Mouse (Mus musculus): Measurements from ENCODE around the gene Inpp4b. TPM values are rescaled to one million over a fixed set of nuclear protein-coding genes. Genes with fewer than 3 reads are reported as not detected.

Gene Inpp4b
- polyA plus RNA-seq, 1 experiment from 2014 or later: 49.9 TPM

DNA sequence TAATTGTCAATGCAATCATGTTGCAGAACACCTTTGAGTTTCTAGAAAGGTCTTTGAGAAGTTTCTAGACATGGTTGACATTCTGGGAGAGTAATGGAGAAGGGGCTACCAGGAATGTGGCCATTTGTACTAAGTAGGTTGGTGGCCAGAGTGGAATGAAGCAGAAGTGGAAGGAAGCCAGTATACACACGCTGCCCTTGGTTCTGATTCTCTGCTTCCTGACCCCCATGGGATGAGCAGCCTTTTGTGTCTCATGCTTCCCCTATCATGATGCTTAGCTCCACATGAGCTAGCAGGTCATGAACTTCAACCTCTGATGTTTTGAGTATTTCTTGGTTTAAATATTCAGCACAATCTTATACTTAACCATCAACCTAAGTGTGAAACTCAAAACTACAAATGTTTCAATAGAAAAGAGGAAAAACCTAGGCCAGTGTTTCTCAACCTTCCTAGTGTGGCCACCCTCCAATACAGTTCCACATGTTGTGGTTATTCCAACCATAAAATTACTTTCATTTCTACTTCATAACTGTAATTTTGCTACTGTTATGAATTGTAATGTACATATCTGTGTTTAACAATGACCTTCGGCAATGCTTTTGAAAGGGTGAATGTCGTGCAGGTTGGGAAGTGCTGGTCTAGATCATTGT is 233.0 kb downstream of the Inpp4b start:
- no peak for DNase-seq (ENCODE audit: low spot score)

DNA sequence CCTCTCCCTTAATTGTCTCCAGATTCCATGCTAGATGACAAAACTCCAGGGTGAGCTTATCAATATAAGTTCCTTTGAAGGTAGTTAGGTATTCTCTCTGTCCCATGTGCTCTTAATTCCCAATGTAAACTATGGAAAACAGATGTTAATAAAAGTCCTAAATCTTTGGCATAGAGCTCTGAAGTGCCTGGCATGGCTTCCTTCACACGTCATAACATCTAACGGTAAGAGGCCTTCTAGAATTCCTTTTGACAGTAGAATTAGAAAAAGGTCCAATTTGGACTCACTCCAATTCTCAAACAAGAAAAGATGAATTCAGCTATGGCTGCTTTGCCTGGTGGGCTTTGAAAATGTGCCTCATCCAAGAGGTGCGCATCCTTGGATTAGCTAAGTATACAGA is 236.6 kb downstream of the Inpp4b start:
- no peak for DNase-seq (ENCODE audit: low spot score)

DNA sequence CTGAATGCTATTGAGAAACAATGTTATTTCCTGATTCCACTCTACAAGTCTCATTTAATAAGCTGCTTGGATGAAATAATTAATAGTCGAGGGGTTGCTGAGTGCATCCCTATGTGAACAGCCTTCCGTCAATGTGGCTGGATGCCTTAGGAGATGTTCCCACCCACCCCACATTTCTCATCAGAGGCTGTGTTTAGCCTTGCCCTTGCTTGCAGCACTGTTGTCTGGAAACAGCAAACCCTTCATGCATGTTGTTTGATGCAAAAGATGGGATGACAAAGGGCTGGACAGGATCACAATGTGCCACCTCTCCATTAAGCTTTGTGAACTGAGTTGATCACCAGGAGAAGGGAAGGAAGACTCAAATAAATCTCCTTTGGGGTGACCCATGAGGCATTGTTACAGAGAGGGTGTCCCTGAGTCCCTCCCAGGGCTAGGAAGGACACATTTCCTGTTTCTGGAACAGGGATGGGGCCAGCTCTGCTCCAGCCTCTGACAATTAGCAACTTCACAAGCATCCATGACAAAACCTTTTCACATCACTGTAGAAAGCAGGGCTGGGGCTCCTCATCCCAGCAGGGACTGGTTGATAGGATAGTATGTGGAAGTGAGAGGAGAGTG is 239.6 kb downstream of the Inpp4b start:
- DNase-seq (ENCODE audit: low spot score): no peak

DNA sequence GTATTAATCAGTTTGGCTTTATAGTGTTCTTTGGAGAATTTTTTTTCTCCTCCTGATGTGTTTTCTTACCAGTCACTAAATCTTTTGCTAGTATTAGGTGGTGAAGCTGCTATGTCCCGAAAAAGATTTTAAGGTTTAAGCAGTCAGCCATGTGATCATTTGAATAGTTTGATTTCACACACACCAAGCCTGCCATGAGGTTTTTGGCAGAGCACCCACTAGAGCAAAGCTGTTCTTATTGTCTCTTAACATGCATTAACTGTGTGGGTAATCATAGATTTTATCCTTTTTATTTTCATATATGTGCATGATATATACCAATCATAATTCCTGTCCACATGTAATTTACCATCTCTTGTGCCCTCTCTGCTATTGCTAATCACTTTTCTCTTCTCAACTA is 240.6 kb downstream of the Inpp4b start:
- DNase-seq (ENCODE audit: low spot score): no peak

DNA sequence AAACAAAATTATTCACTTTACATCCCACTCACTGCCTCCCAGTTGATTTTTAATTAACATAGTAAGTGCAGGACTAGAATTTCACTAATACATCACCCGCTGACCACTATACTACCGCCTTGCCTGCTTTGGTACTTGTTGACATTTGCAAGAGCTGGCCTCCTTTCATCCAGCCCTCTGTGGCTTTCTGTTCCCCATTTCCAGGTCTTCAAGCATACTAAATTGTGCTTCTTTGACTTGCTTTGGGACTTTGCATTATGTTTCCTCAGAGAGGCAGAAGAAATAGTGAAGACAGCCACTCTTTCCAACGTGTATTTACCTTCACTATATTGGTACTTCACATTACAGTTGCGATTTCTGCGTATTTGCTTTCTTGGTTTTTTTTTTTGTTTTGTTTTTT is 244.4 kb downstream of the Inpp4b start:
- no peak for DNase-seq (ENCODE audit: low spot score)

DNA sequence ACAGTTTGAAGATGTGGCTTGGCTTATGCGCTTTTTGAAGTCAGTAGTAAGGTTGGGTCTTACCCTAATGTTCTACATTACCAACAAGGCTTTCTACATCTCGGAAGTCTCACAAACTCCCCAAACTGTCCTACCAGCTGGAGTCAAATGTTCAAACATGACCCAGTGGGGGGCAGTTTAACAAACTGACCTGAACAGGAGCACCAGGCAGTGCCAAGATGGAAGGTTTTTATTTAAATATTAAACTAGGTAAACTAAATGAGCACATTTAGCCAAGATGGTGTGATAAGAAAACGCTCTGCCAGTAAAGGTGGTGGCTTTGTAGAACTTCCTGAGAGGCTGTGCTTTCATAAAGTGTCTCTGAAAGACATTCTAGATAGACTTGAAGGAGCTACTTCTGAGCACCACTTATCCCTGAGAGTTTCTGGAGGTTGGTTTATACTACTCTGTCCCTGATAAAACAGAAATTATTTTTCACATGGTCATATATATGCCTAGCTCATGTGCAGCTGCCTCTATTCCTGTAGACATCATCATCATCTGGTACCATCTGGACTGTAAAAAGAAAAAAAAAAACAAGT is 251.9 kb downstream of the Inpp4b start:
- no peak for DNase-seq (ENCODE audit: low spot score)

DNA sequence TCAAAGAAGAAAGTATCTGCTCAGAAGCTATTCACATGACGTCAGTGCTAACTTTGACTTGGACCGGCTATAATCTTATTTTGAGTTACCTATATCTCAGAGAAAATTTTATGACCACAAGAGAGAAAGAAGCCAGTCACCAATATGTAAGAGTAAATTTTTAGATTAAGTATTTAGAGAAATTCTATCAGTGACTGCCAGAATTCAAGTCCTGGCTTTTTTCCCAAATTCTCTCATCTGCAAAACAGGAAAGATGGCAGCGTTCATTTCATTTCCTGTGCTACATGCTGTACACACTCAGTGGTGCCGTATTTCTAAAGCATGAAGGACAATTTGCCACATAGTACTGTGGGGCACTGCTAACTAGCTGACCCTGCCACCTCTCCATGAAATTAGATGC is 256.9 kb downstream of the Inpp4b start:
- no peak for DNase-seq (ENCODE audit: low spot score)

DNA sequence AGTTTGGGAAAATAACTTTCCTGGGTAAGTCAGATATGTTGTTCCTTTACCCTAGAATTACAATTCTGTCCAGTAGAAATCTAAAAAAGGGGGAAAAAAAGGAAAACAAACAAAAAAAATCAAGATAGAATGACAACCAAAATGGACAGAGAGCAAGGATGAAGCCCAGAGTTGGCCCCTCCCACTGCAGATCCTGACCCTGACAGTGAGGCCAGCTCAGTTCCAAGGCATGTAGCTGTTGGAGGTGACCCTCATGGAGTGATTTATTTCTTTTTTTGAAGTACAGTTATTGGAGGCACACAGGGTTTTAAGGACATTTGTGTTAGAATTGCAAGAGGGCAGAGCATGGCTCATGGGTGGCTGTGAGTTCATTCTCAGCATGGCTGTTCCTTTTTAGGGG is 258.8 kb downstream of the Inpp4b start:
- DNase-seq (ENCODE audit: low spot score): no peak

DNA sequence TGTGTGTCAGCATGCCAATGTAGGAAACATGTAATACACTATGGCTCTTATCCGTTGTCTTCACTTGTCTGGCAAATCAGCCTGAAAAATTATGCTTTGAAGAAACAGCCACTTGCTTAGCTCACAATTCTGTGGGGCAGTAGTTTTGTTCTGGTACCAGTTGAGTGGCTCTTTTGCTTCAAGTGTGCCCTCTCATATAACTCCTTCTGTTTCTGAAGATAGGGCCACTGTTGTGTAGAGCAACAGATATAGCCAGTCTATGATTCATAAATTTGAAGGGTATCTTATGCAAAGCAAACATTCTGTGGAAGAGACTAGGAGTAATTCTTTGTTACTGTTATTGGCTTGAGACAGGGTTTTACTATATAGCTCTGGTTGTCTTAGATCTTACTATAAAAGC is 265.7 kb downstream of the Inpp4b start:
- DNase-seq (ENCODE audit: low spot score): no peak

DNA sequence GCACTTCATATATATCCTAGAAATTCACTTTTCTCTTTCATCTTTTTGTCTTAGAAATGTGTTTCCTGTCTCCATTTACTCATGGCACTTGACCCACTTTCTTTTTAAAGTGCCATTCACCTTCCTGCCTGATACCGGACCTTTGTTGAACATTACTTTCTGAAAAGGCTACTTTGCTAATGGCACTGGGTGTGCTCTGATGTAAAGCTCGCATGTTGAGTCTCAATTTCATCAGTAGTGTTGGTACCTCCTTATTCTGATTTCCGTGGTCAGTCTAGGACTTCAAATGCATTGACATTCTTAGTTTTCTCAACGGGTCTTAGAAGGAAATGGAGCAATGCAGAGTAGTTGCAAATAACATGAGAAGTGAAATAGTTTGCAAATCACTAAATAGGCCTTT is 266.7 kb downstream of the Inpp4b start:
- peak; percentile 9 for DNase-seq (ENCODE audit: low spot score)

DNA sequence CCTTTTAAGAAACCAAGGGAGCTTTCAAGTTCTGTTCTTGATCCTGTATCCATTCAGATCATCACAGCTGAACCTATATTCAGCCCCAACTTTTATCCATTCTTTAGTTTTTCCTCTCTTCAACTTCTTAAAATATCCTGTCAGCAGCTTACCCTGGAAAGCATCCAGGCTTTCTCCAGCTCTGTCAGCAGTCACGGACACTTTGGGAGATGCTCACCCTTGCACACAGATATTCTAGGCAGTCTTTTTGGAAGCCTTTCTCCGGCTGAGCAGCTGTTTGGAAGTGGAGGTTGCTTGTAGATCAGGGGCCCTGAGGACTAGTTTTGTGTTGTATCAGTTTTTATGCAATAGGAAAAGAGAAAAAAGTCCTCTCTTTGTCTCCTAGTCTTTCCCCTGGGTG is 270.3 kb downstream of the Inpp4b start:
- no peak for DNase-seq (ENCODE audit: low spot score)

DNA sequence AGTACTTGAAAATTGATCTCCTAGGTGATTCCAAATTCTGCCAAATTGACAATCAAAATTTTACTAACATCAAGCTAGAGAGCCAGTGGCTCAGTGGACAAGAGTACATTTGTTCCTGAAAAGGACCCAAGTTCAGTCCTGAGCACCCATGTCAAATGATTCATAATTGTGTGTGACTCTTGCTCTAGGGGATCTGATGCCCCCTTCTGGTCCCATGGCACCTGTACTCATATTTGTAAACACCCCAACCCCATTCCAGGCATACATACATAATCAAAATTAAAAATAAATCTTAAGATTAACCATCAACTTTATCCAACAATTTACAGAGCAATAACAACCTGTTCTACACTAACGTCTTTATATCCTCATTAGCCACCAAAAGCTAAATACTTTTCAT is 271.8 kb downstream of the Inpp4b start:
- DNase-seq (ENCODE audit: low spot score): no peak

DNA sequence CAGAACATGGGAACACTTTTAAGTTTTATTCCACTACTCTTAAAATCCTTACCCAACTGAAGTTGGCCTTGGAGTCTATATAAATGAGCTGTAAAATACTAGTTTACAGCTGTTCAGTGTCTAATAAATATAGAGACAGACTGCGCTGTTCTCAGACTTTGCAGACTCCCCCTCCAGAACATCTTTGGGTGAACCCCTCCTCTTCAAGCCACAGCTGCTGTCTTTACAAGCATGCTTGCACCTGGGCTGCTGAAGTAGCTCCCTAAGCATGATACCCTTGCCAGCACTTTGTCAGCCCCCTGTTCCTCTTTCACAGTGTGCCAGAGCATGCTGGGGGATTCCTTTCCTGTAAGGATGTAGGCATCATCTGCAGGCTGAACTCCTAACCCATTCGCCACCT is 272.2 kb downstream of the Inpp4b start:
- peak; percentile 38 for DNase-seq (ENCODE audit: low spot score)

DNA sequence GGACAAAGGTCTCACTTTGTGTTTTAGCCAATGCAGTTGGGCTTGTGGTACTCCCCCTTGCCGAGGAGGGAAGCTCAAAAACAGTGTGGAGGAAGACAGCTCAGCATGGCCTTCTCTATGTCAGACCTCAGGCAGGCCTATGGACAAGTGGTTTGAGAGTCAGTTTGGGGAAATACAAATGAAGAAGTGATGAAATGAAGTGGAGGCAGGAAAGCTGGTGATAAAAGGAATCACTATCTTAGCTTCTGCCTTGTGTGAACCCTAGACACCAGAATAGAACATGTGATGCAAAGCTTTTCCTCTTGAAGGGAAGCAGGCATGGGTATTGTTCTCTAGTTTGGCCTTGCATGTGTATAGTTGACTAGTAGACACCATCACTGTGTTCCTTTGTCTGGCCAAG is 273.2 kb downstream of the Inpp4b start:
- no peak for DNase-seq (ENCODE audit: low spot score)

DNA sequence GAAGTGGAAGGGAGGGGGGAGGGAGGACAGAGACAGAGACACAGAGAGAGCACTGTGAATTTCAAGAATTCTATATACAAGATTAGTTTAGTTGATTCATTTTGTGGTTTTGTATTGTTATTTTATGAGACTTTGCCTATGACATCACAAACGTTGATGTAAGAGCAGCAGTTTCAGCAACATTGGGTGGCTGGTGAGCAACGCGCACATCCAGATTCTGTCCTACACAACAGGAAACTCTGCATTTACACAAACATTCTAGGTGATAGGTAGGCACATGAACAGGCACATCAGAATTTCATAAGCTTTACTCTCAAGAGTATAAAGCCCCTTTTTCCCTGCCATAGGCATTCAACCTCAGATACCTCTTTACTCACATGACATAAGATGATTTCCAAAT is 276.6 kb downstream of the Inpp4b start:
- DNase-seq (ENCODE audit: low spot score): no peak

DNA sequence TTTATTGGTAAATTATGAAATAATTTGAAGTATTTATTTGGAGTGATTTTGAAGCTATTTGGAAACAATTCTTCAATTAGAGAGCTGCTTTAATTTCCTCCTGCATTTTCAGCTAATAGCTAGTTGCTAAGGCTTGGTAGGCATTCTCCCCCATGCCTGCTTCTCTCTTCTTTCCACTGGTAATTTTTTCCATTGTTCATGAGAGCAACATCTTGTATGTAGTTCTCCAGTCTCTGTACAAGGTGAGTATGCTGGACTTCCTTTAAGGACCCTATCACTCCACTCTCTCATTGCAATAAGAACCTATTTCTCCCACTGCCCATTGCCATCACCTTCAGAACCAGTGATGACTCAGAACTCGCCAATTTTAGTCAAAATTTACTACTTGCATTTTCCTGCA is 292.7 kb downstream of the Inpp4b start:
- no peak for DNase-seq (ENCODE audit: low spot score)

DNA sequence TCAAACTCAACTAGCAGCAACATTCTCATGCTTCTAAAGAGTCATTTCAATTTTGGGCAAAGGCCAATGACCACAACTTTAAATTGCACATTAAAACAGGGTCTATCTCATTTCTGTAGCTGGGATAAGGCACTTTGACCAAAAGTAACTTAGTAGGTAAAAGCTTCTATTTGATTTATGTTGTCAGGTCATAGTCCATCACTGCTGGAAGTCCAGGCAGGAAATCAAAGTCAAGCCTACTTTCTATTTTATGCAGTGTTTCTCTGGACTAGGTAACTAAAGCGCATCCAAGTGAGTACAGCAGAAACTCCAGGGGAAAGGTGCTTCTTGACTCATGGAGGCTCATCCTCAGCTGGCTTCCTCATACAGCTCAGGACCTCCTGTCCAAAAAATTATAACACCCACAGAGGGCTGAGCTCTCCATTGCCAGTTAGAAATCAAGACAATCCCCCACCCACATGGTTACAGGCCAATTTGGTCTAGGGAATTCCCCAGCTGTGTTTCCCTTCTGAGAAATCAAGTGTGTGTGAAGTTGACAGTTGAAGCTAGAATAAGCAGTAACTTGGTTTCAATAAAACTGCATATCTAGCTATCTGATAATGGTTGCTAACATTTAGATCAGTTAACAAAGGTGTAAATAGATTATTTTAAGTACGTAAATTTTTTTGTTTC is 293.7 kb downstream of the Inpp4b start:
- DNase-seq (ENCODE audit: low spot score): no peak

DNA sequence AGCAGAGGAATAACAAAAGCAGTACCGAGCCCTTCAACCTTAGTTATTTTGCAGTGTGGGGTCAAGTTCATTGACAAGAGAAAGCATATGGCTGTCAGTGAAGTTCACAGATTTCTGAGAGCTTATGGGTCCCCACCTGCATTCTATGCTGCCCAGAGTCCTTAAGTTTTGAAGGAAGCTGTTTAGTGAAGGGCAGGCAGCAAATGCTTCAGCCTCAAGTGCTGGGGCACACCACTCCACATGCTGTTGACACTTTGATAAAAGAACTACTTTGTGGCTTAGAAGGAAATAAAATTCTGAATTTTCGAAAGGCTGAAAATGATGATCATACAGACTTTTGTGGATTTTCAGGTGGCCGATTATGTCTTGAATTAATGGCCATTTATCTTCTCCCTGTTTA is 296.1 kb downstream of the Inpp4b start:
- no peak for DNase-seq (ENCODE audit: low spot score)

DNA sequence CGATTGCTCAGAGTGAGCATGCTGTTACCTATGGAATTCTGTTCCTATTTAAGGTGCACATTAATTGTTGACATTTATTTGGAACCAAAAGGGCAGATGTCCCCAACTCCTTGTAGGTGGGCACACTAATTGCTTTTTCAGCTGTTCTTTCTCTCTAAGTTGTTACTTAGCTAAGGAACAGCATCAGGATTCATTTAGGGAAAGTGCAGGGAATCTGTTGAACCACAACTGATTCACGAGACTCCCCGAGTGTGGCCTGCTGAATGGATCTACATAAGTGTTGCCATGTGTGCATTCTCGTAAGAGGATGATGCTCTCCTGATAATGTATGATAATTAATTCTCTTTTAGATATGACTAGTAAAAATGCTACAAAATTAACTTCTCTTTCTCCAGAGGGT is 297.5 kb downstream of the Inpp4b start:
- no peak for DNase-seq (ENCODE audit: low spot score)

DNA sequence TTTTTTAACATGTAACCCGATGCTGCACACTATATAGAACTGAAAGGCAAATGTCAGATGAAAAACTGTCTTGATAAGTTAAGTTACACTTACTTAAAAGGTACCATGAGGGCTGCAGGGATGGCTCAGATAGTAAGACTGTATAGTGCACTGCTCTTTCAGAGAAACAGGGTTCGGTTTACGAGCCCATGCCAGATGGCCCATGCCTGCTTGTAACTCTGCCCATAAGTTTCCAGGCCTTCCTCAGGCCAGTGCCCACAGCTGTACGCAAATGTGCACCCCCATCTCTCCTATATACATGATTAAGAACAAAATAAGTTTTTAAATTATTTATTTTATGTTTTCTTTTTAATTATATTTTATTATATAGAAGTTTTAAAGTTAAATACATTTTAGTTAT is 300.7 kb downstream of the Inpp4b start:
- DNase-seq (ENCODE audit: low spot score): no peak

DNA sequence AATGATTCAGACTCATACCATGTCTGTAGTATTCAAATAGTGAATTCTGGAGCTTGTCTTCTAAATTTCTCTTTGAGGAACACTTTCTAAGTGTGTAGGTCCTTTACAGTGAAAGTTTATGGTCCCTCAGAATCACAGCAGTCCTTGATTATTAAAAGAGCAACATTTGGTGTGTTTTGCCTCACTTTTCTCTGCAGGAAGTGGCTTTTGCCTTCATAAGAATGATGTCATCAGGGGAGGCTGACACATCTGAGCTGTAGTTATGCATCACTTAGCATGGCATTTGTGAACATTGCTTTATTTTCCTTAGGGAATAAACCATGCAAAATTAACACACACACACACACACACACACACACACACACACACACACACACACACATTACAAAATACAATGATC is 349.8 kb downstream of the Inpp4b start:
- peak; percentile 24 for DNase-seq (ENCODE audit: low spot score)

DNA sequence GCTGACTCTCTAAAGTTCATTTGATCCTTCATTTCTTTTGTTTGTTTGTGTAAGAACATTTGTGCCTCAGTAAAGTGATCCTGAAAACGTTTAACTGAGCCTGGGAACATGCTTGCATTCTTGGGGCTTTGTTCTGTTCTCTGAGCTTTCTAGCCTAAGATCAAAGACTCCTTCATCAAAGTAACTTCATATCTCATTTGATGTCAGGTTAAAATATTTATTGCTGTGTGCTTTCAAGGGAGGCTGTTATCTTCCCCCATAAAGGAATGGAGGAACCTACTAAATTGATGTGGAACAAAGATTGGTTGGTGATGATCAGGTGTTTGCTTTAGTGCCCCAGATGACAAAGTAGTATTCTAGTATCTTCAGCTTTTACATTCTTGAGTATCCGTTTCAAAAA is 352.5 kb downstream of the Inpp4b start:
- DNase-seq (ENCODE audit: low spot score): peak; percentile 19

DNA sequence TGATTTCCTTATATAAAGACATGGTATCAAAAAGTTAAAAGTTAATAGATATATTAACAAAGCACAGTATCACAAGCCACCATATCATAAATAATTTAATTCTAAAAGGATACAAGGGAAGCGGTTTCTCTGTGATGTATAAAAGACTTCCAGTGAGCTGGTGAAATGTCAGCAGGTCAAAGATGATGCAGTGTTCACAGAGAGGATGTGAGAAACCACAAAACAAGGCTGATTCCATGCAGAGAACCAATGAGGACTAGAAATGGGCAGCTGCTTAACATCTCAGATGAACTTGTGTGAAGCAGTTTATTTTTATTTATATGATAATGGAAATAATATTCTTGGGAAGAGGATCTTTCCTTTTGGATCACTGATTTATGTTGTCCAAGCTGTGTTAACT is 359.7 kb downstream of the Inpp4b start:
- DNase-seq (ENCODE audit: low spot score): peak; percentile 71

Data from thymus, postnatal 0 days (tissue).